Mouse (Mus musculus): ENCODE measurements around the gene Paf1.

The Paf1 gene

GRCm38 (mm10) chr7:28432252-28432651 lies 39.5 kb downstream of the Paf1 start:
- no peak for DNase-seq (ENCODE audit: low read depth in 2 of 2, low spot score in 2 of 2)

GRCm38 (mm10) chr7:28435660-28436259 lies 43.0 kb downstream of the Paf1 start:
- DNase-seq (ENCODE audit: low read depth in 2 of 2, low spot score in 2 of 2): peak in 1 of 2 experiments; percentile 23

GRCm38 (mm10) chr7:28436271-28436904 lies 43.6 kb downstream of the Paf1 start:
- DNase-seq (ENCODE audit: low read depth in 2 of 2, low spot score in 2 of 2): peak; percentile 99

GRCm38 (mm10) chr7:28436932-28437570 lies 44.3 kb downstream of the Paf1 start, which contains the start of gene Gmfg:
TSS of gene Gmfg (plus strand) at chr7:28437447.
- DNase-seq (ENCODE audit: low read depth in 2 of 2, low spot score in 2 of 2): peak; percentile 80 to 85

- no peak for DNase-seq (ENCODE audit: low read depth in 2 of 2, low spot score in 2 of 2)
These were observed 45.2 kb downstream of the Paf1 start for GRCm38 (mm10) chr7:28437964-28438363.

- DNase-seq (ENCODE audit: low read depth in 2 of 2, low spot score in 2 of 2): no peak
These were observed 46.0 kb downstream of the Paf1 start for GRCm38 (mm10) chr7:28438771-28439170.

- peak; percentile 72 to 76 for DNase-seq (ENCODE audit: low read depth in 2 of 2, low spot score in 2 of 2)
These were observed 48.0 kb downstream of the Paf1 start for GRCm38 (mm10) chr7:28440739-28441138.

GRCm38 (mm10) chr7:28441776-28442485 lies 49.2 kb downstream of the Paf1 start:
- no peak for DNase-seq (ENCODE audit: low read depth in 2 of 2, low spot score in 2 of 2)

GRCm38 (mm10) chr7:28442688-28443087 lies 49.9 kb downstream of the Paf1 start:
- DNase-seq (ENCODE audit: low read depth in 2 of 2, low spot score in 2 of 2): no peak

GRCm38 (mm10) chr7:28444344-28444974 lies 51.7 kb downstream of the Paf1 start:
- no peak for DNase-seq (ENCODE audit: low read depth in 2 of 2, low spot score in 2 of 2)

GRCm38 (mm10) chr7:28446446-28446845 lies 53.7 kb downstream of the Paf1 start:
- peak; percentile 72 to 85 for DNase-seq (ENCODE audit: low read depth in 2 of 2, low spot score in 2 of 2)

GRCm38 (mm10) chr7:28447101-28447830 lies 54.5 kb downstream of the Paf1 start:
- no peak for DNase-seq (ENCODE audit: low read depth in 2 of 2, low spot score in 2 of 2)

GRCm38 (mm10) chr7:28447865-28448820 lies 55.4 kb downstream of the Paf1 start:
- DNase-seq (ENCODE audit: low read depth in 2 of 2, low spot score in 2 of 2): no peak
